Mouse (Mus musculus): ENCODE results near the gene Ccnc. TPM values are rescaled to one million over a fixed set of nuclear protein-coding genes. Genes with fewer than 3 reads are reported as not detected.

Gene Ccnc
- total and polyA plus RNA-seq, 2 experiments: 4.4 to 19.0 TPM

- Histone ChIP-seq H3K27me3 (ENCODE audit: control insufficient read depth, insufficient read depth, low read length) (no peaks in the 10 kb centered on the region), H3K4me3 (ENCODE audit: insufficient read depth, low read depth, low read length) (no peak overlapping the region), H3K27ac (replicated peaks; ENCODE audit: insufficient read depth, low read depth, low read length) (no peak overlapping the region), H3K36me3 (ENCODE audit: control insufficient read depth, insufficient read depth, low read length) (peaks cover 59% of the 10 kb centered on the region), H3K79me2 (ENCODE audit: control insufficient read depth, insufficient read depth, low read length) (no peaks in the 10 kb centered on the region), H3K9ac (ENCODE audit: low read depth, low read length) (no peak overlapping the region), H3K4me1 (ENCODE audit: control insufficient read depth, insufficient read depth, low read length) (no peaks in the 10 kb centered on the region)
- no peak for TF ChIP-seq POLR2A (IDR thresholded peaks at IDR 0.05; ENCODE audit: extremely low read depth, insufficient read depth, low read length)
- TF ChIP-seq CTCF (IDR thresholded peaks at IDR 0.05; ENCODE audit: low read depth, low read length): no peak
- WGBS: 94% methylated on average over 1 of the region's 1 CpGs
- DNase-seq (ENCODE audit: extremely low read depth, low read depth, low spot score): no peak
Observed at GRCm38 (mm10) chr4:21801013-21801412, 73.5 kb downstream of the Ccnc start.

DNA sequence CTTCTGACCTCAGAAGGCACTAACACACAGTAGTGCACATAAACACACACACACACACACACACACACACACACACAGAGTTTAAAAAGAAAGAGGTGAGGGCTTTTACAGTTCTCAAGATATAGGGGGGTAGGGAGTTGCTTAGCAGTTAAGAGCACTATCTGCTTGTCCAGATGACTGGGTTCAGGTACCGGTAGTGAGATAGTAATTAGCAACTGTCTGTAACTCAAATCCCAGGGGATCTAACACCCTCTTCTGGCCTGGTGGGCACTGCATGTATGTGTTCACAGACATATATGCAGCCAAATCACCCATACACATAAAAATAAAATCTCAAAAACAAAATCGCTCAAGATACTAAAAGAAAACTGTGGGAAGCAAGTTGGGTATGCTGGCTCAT is 74.1 kb downstream of the Ccnc start:
- WGBS: 94% methylated on average over 2 of the region's 2 CpGs
- no peaks in the 10 kb centered on the region for H3K4me1 ChIP-seq (ENCODE audit: control insufficient read depth, insufficient read depth, low read length)
- DNase-seq (ENCODE audit: extremely low read depth, low read depth, low spot score): no peak
- TF ChIP-seq POLR2A (IDR thresholded peaks at IDR 0.05; ENCODE audit: extremely low read depth, insufficient read depth, low read length) (no peak), CTCF (IDR thresholded peaks at IDR 0.05; ENCODE audit: low read depth, low read length) (no peak)
- peaks cover 57% of the 10 kb centered on the region for H3K36me3 ChIP-seq (ENCODE audit: control insufficient read depth, insufficient read depth, low read length)
- H3K9ac ChIP-seq (ENCODE audit: low read depth, low read length): no peak overlapping the region
- H3K27ac ChIP-seq (replicated peaks; ENCODE audit: insufficient read depth, low read depth, low read length): no peak overlapping the region
- H3K79me2 ChIP-seq (ENCODE audit: control insufficient read depth, insufficient read depth, low read length): no peaks in the 10 kb centered on the region
- H3K4me3 ChIP-seq (ENCODE audit: insufficient read depth, low read depth, low read length): no peak overlapping the region
- no peaks in the 10 kb centered on the region for H3K27me3 ChIP-seq (ENCODE audit: control insufficient read depth, insufficient read depth, low read length)

- Histone ChIP-seq H3K27me3 (ENCODE audit: control insufficient read depth, insufficient read depth, low read length) (no peaks in the 10 kb centered on the region), H3K79me2 (ENCODE audit: control insufficient read depth, insufficient read depth, low read length) (no peaks in the 10 kb centered on the region), H3K36me3 (ENCODE audit: control insufficient read depth, insufficient read depth, low read length) (peaks cover 22% of the 10 kb centered on the region), H3K4me1 (ENCODE audit: control insufficient read depth, insufficient read depth, low read length) (peaks cover 5% of the 10 kb centered on the region; the same call in 1 of the 2 replicates), H3K27ac (replicated peaks; ENCODE audit: insufficient read depth, low read depth, low read length) (no peak overlapping the region), H3K4me3 (ENCODE audit: insufficient read depth, low read depth, low read length) (no peak overlapping the region), H3K9ac (ENCODE audit: low read depth, low read length) (no peak overlapping the region)
- no peak for TF ChIP-seq CTCF (IDR thresholded peaks at IDR 0.05; ENCODE audit: low read depth, low read length)
- TF ChIP-seq POLR2A (IDR thresholded peaks at IDR 0.05; ENCODE audit: extremely low read depth, insufficient read depth, low read length): no peak
- DNase-seq (ENCODE audit: extremely low read depth, low read depth, low spot score): no peak
- WGBS: 93% methylated on average over 5 of the region's 5 CpGs
Observed at GRCm38 (mm10) chr4:21807204-21807603, 79.7 kb downstream of the Ccnc start.

Other genes with a start within 250 kb of the Ccnc start
- gene Prdm13, start 41.7 kb upstream of the Ccnc start, total RNA-seq (2014; rRNA removed): not detected in 2 replicates
- gene Prdm13, start 41.7 kb upstream of the Ccnc start, polyA plus RNA-seq (2012; rRNA removed): not detected in 2 replicates
- 10.2 and 11.8 TPM in 2 replicates for gene Usp45, start 39.5 kb downstream of the Ccnc start, total RNA-seq (2014; rRNA removed)
- gene Usp45, start 39.5 kb downstream of the Ccnc start, polyA plus RNA-seq (2012; rRNA removed): 1.7 and 2.0 TPM in 2 replicates
- gene Tstd3, start 39.5 kb downstream of the Ccnc start, total RNA-seq (2014; rRNA removed): 23.7 and 32.0 TPM in 2 replicates
- gene Tstd3, start 39.5 kb downstream of the Ccnc start, polyA plus RNA-seq (2012; rRNA removed): 5.4 and 8.3 TPM in 2 replicates
- gene Pnisr, start 119.9 kb downstream of the Ccnc start, total RNA-seq (2014; rRNA removed): 63.4 and 74.4 TPM in 2 replicates
- gene Pnisr, start 119.9 kb downstream of the Ccnc start, polyA plus RNA-seq (2012; rRNA removed): 13.9 and 23.4 TPM in 2 replicates
- gene Coq3, start 152.0 kb downstream of the Ccnc start, total RNA-seq (2014; rRNA removed): 13.0 and 17.9 TPM in 2 replicates
- gene Coq3, start 152.0 kb downstream of the Ccnc start, polyA plus RNA-seq (2012; rRNA removed): 3.6 and 4.1 TPM in 2 replicates
- gene Faxc, start 203.6 kb downstream of the Ccnc start, total RNA-seq (2014; rRNA removed): 0.07 and 0.09 TPM in 2 replicates
- gene Faxc, start 203.6 kb downstream of the Ccnc start, polyA plus RNA-seq (2012; rRNA removed): 0.02 TPM in 1 of 2 replicates, not detected in the other

Measured in liver, adult 2 months (tissue).